In the genomic region with DNA sequence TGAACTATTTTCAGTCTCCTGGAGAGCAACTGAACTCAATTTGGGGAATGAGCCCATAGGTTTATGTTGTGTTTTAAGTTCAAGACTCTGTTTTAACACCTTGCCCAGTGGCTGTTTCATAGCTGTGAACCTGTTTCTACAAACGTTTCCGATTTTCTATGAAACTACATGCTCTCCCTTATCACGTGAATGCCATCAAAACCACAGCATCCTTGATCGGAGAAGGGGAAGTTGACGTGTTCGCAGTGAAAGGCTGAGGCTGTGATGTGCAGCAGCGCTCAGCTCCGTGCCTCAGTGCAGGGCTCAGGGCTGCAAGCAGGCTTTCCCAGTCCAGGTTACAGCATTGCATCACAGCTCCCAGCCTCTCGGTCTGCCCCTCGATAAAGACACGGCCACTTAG, we compare ENCODE assay signal across 17 mouse cellular contexts. TPM values are rescaled to one million over a fixed set of nuclear protein-coding genes. Genes with fewer than 3 reads are reported as not detected.
DNase-seq lines count a peak whose midpoint lies in the region; ATAC-seq and TF ChIP-seq lines count a peak whose summit lies in the region.
"Had no signal": no experiment of that assay in that cellular context is flagged by ENCODE, and none has a peak within 500 bp of the region (broad histone marks: within the 10 kb centered on the region; RNA-seq: fewer than 3 reads in every experiment).

No protein-coding gene starts in this region.

- no peak for DNase-seq in embryonic facial prominence, embryonic 10.5 days (ENCODE audit: low spot score)
- DNase-seq in G1E (ENCODE audit: low spot score) = peak; percentile 53
- DNase-seq in thymus, adult 2 months = peak; percentile 79
- DNase-seq in testis, postnatal 14 days (ENCODE audit: low spot score) = no peak
- no peak for DNase-seq in embryo, embryonic 11 days
- no peak for DNase-seq in cerebellum, adult 9-11 months
- DNase-seq: adrenal gland, adult 2 months; cerebellum, postnatal 36 days; gastrocnemius, adult 2 months; layer of hippocampus, postnatal 36 days; liver, embryonic 13.5 days had no signal

- no peak overlapping the region for H3K9ac ChIP-seq in embryonic facial prominence, embryonic 13.5 days
- H3K9ac ChIP-seq: heart, embryonic 13.5 days; hindbrain, embryonic 15.5 days; liver, embryonic 13.5 days had no signal

- H3K4me1 ChIP-seq in embryonic facial prominence, embryonic 13.5 days = peaks cover 18% of the 10 kb centered on the region
- peaks cover 18% of the 10 kb centered on the region for H3K4me1 ChIP-seq in embryonic facial prominence, embryonic 10.5 days
- H3K4me1 ChIP-seq in G1E (ENCODE audit: insufficient read depth, low read depth, low read length) = peaks cover 49% of the 10 kb centered on the region
- peaks cover 43% of the 10 kb centered on the region for H3K4me1 ChIP-seq in thymus, adult 2 months (replicated peaks; ENCODE audit: control insufficient read depth, insufficient read depth, low read length)

- TF ChIP-seq POLR2A in thymus, adult 2 months (IDR thresholded peaks at IDR 0.05; ENCODE audit: control insufficient read depth, extremely low read depth, insufficient read depth, low read length, poor library complexity) = no peak

- no peak for ATAC-seq in embryonic facial prominence, embryonic 13.5 days (ENCODE audit: insufficient number of reproducible peaks, insufficient read depth, low FRiP score, low TSS enrichment, low read depth)
- ATAC-seq in G1E (ENCODE audit: extremely low read depth, insufficient number of reproducible peaks, low FRiP score, poor library complexity, severe bottlenecking) = peak; percentile 38; the same call in 1 of the 2 replicates
- peak; percentile 64 for ATAC-seq in megakaryocyte, adult 5-6 weeks (ENCODE audit: poor library complexity, severe bottlenecking)

- no peak for TF ChIP-seq CTCF in G1E (IDR thresholded peaks at IDR 0.05; ENCODE audit: low read depth, low read length)
- no peak for TF ChIP-seq CTCF in thymus, adult 2 months (IDR thresholded peaks at IDR 0.05; ENCODE audit: borderline replicate concordance, control insufficient read depth, extremely low read depth, insufficient read depth, low read length, poor library complexity)

- H3K4me3 ChIP-seq in embryonic facial prominence, embryonic 13.5 days = no peak overlapping the region
- H3K4me3 ChIP-seq in embryonic facial prominence, embryonic 10.5 days = no peak overlapping the region
- no peak overlapping the region; the same call in 1 of the 2 replicates for H3K4me3 ChIP-seq in G1E (ENCODE audit: low read depth, low read length)
- no peak overlapping the region for H3K4me3 ChIP-seq in thymus, adult 2 months (ENCODE audit: control insufficient read depth, insufficient read depth, low read length)
- H3K4me3 ChIP-seq: gastrocnemius, adult 2 months; heart, embryonic 13.5 days; hindbrain, embryonic 15.5 days; liver, embryonic 13.5 days; myocyte had no signal

- peak overlapping the region; percentile 60; the same call in 1 of the 2 replicates for H3K27ac ChIP-seq in embryonic facial prominence, embryonic 13.5 days
- no peak overlapping the region for H3K27ac ChIP-seq in embryonic facial prominence, embryonic 10.5 days (replicated peaks)
- H3K27ac ChIP-seq in thymus, adult 2 months (ENCODE audit: control insufficient read depth, insufficient read depth, low read length) = peak overlapping the region; percentile 77; the same call in 1 of the 2 replicates
- H3K27ac ChIP-seq: gastrocnemius, adult 2 months; heart, embryonic 13.5 days; hindbrain, embryonic 15.5 days; kidney, postnatal 0 days; liver, embryonic 13.5 days had no signal

- H3K4me2 ChIP-seq in embryonic facial prominence, embryonic 13.5 days = no peak overlapping the region
- H3K4me2 ChIP-seq: heart, embryonic 13.5 days; hindbrain, embryonic 15.5 days; liver, embryonic 13.5 days had no signal

- 80% methylated on average over 11 of the region's 11 CpGs for WGBS in embryonic facial prominence, embryonic 13.5 days
- 89% methylated on average over 11 of the region's 11 CpGs for WGBS in embryonic facial prominence, embryonic 10.5 days
- WGBS in thymus, adult 2 months = 4% methylated on average over 11 of the region's 11 CpGs

- H3K27me3 ChIP-seq in embryonic facial prominence, embryonic 13.5 days = no peaks in the 10 kb centered on the region
- H3K27me3 ChIP-seq in embryonic facial prominence, embryonic 10.5 days (replicated peaks; ENCODE audit: low read depth, poor library complexity, severe bottlenecking) = no peaks in the 10 kb centered on the region
- no peaks in the 10 kb centered on the region for H3K27me3 ChIP-seq in G1E (ENCODE audit: insufficient read depth, low read length)
- no peaks in the 10 kb centered on the region for H3K27me3 ChIP-seq in thymus, adult 2 months (ENCODE audit: control insufficient read depth, insufficient read depth, low read length)
- H3K27me3 ChIP-seq: heart, embryonic 13.5 days; hindbrain, embryonic 15.5 days; liver, embryonic 13.5 days had no signal

- H3K36me3 ChIP-seq in embryonic facial prominence, embryonic 13.5 days = peaks cover 70% of the 10 kb centered on the region
- H3K36me3 ChIP-seq in embryonic facial prominence, embryonic 10.5 days (replicated peaks) = peaks cover 75% of the 10 kb centered on the region
- peaks cover 77% of the 10 kb centered on the region for H3K36me3 ChIP-seq in G1E (replicated peaks)
- H3K36me3 ChIP-seq in thymus, adult 2 months (ENCODE audit: control insufficient read depth, insufficient read depth, low read length) = peaks cover 39% of the 10 kb centered on the region

- H3K9me3 ChIP-seq in embryonic facial prominence, embryonic 13.5 days = no peaks in the 10 kb centered on the region
- H3K9me3 ChIP-seq in embryonic facial prominence, embryonic 10.5 days = no peaks in the 10 kb centered on the region
- H3K9me3 ChIP-seq in G1E (replicated peaks) = no peaks in the 10 kb centered on the region
- H3K9me3 ChIP-seq: heart, embryonic 13.5 days; hindbrain, embryonic 15.5 days; liver, embryonic 13.5 days had no signal

RNA-seq across cellular contexts. Expression of a gene that starts 4.4 kb away (rescaled TPM):
- 19.6 and 19.8 TPM in 2 replicates for polyA plus RNA-seq in embryonic facial prominence, embryonic 13.5 days (2015; fragmentation: Nextera tagmentation; extraction: Ambion mirVana)
- polyA plus RNA-seq in embryonic facial prominence, embryonic 10.5 days (2016; fragmentation: Nextera tagmentation; extraction: Ambion mirVana) = 11.9 and 14.0 TPM in 2 replicates
- 12.2 and 13.6 TPM in 2 replicates for total RNA-seq in G1E (2014; fragmentation: Nextera tagmentation)
- 12.4 and 16.6 TPM in 2 replicates for total RNA-seq in G1E (2017)
- polyA plus RNA-seq in G1E (2012) = 12.6 and 15.7 TPM in 2 replicates
- total RNA-seq in megakaryocyte, adult 5-6 weeks (2015) = 12.9 and 13.8 TPM in 2 replicates
- 14.6 and 16.7 TPM in 2 replicates for total RNA-seq in megakaryocyte, adult 5-6 weeks (2017)
- polyA plus RNA-seq in thymus, adult 2 months (2012; rRNA removed) = 38.4 and 40.9 TPM in 2 replicates

Comparison
In these comparisons a context has a peak if more than half of its experiments do, and no peak if none do; other contexts are left out.
1. DNase-seq: peak in G1E (single experiment) and thymus, adult 2 months (single experiment); none in embryonic facial prominence, embryonic 10.5 days (single experiment), testis, postnatal 14 days (single experiment), embryo, embryonic 11 days (single experiment) and cerebellum, adult 9-11 months (single experiment).